Mouse (Mus musculus) ES-Bruce4 (cell line): ENCODE measurements around the gene Gm20929.
"Not testable (repeated sequence)": the region's sequence is repeated elsewhere in the genome, so short reads cannot be mapped to it uniquely, and the experiment has no call there.

Experiments used
- CTCF ChIP-seq: IDR thresholded peaks from one replicate; pipeline ENCODE4 v1.8.1; 2011; ENCODE audit warnings: low read depth, low read length
- POLR2A ChIP-seq: IDR thresholded peaks from one replicate; pipeline ENCODE4 v1.8.1; 2011; ENCODE audit warnings: low read length; ENCODE audit not compliant: insufficient read depth

DNA sequence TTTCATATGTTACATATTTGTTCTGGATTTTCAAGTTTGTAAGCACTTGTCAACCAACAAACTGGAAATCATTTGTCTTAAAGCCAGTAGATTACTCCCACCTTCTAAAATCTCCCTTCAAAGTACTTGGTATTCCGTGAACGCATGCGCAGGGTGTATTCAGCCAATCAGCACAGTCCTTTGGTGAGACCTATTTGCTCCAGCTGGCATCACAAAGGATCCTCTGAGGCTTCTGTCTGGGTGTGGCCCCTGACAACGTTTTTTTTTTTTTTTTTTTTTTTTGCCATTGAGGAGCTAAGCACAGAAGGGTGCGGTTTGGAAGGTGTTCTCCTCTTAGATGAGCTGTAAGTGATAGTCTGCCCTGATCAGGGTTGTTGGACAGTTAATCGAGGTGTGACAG, at the start of gene Gm20929:
- TF ChIP-seq CTCF, POLR2A: not testable (repeated sequence)
